Mouse (Mus musculus) kidney, postnatal 25 days (tissue): ENCODE results near the gene Dph1.

ENCODE experiments used
- DNase-seq, 2 experiments: peaks; one replicate each; pipeline ENCODE4 v3.0.0; 2021; ENCODE audit warnings: mixed read lengths in 2 of 2

Gene Dph1

GRCm38 (mm10) chr11:75190905-75191441, at the start of gene Dph1:
Gene Dph1 (minus strand): TSS chr11:75191241.
- no peak for DNase-seq

- no peak for DNase-seq
Measured at GRCm38 (mm10) chr11:75240158-75240934, 49.3 kb upstream of the Dph1 start.

- peak; percentile 66 to 83 for DNase-seq
Measured at GRCm38 (mm10) chr11:75234745-75235144, 43.7 kb upstream of the Dph1 start.

GRCm38 (mm10) chr11:75232434-75232833, 41.4 kb upstream of the Dph1 start:
- no peak for DNase-seq

- DNase-seq, result peak; percentile 84 to 87
Measured at GRCm38 (mm10) chr11:75231756-75232155, 40.7 kb upstream of the Dph1 start.

GRCm38 (mm10) chr11:75230272-75230760, 39.3 kb upstream of the Dph1 start:
- DNase-seq, result no peak

- no peak for DNase-seq
Measured at GRCm38 (mm10) chr11:75229289-75229688, 38.2 kb upstream of the Dph1 start.

- peak in 1 of 2 experiments; percentile 17 for DNase-seq
Measured at GRCm38 (mm10) chr11:75227632-75228031, 36.6 kb upstream of the Dph1 start.

GRCm38 (mm10) chr11:75224835-75225234, 33.8 kb upstream of the Dph1 start:
- DNase-seq, result no peak

GRCm38 (mm10) chr11:75224062-75224461, 33.0 kb upstream of the Dph1 start:
- DNase-seq, result no peak

- no peak for DNase-seq
Measured at GRCm38 (mm10) chr11:75220517-75221145, 29.6 kb upstream of the Dph1 start.

GRCm38 (mm10) chr11:75220115-75220514, 29.1 kb upstream of the Dph1 start:
- peak in 1 of 2 experiments; percentile 58 for DNase-seq

GRCm38 (mm10) chr11:75214081-75214950, 23.3 kb upstream of the Dph1 start:
- DNase-seq, result peak; percentile 36 to 60

- peak; percentile 96 for DNase-seq
Measured at GRCm38 (mm10) chr11:75213372-75214080, 22.5 kb upstream of the Dph1 start.

GRCm38 (mm10) chr11:75212876-75213275, 21.8 kb upstream of the Dph1 start:
- peak; percentile 70 to 89 for DNase-seq

GRCm38 (mm10) chr11:75212031-75212667, 21.1 kb upstream of the Dph1 start:
- peak; percentile 69 to 91 for DNase-seq

- peak in 1 of 2 experiments; percentile 30 for DNase-seq
Measured at GRCm38 (mm10) chr11:75210755-75211154, 19.7 kb upstream of the Dph1 start.

- no peak for DNase-seq
Measured at GRCm38 (mm10) chr11:75210093-75210492, 19.1 kb upstream of the Dph1 start.

GRCm38 (mm10) chr11:75209363-75209762, 18.3 kb upstream of the Dph1 start:
- no peak for DNase-seq

GRCm38 (mm10) chr11:75206347-75206746, 15.3 kb upstream of the Dph1 start:
- no peak for DNase-seq

- DNase-seq, result peak in 1 of 2 experiments; percentile 26
Measured at GRCm38 (mm10) chr11:75204472-75204871, 13.4 kb upstream of the Dph1 start.
